Mouse (Mus musculus): ENCODE measurements around the gene Lnpep. TPM values are rescaled to one million over a fixed set of nuclear protein-coding genes. Genes with fewer than 3 reads are reported as not detected.

Gene Lnpep
- total RNA-seq, 2 experiments from 2014 or later = 177 to 190 TPM

GRCm38 (mm10) chr17:17617440-17618204 lies 7.2 kb downstream of the Lnpep start:
- intact Hi-C loops (cut with DNase I) = loop anchor here (1.0 kb wide), 1 partner anchor 27 kb away; no protein-coding TSS in a partner anchor
- no peak for DNase-seq

GRCm38 (mm10) chr17:17612336-17612735 lies 12.5 kb downstream of the Lnpep start:
- no peak for DNase-seq
- intact Hi-C loops (cut with DNase I) = no loop called here

- intact Hi-C loops (cut with DNase I) = loop anchor here (10.0 kb wide), 1 partner anchor 545 kb away; the partner anchor contains the start of gene Zfp960
- DNase-seq = no peak
Observed at GRCm38 (mm10) chr17:17609523-17609922, 15.3 kb downstream of the Lnpep start.

- intact Hi-C loops (cut with DNase I) = loop anchor here (10.0 kb wide), 1 partner anchor 544 kb away; the partner anchor contains the start of gene Zfp960
- no peak for DNase-seq
Observed at GRCm38 (mm10) chr17:17608416-17608988, 16.3 kb downstream of the Lnpep start.

- no peak for DNase-seq
- intact Hi-C loops (cut with DNase I) = loop anchor here (10.0 kb wide), 1 partner anchor 540 kb away; the partner anchor contains the start of gene Zfp960
Observed at GRCm38 (mm10) chr17:17604554-17604953, 20.3 kb downstream of the Lnpep start.

- intact Hi-C loops (cut with DNase I) = loop anchor here (2.0 to 10.0 kb wide), 2 partner anchors 21 to 539 kb away; partner anchors contain the start of genes Lnpep and Zfp960
- no peak for DNase-seq
Observed at GRCm38 (mm10) chr17:17603609-17604008, 21.2 kb downstream of the Lnpep start.

- intact Hi-C loops (cut with DNase I) = loop anchor here (2.0 to 10.0 kb wide), 2 partner anchors 22 to 538 kb away; partner anchors contain the start of genes Lnpep and Zfp960
- no peak for DNase-seq
Observed at GRCm38 (mm10) chr17:17602786-17603185, 22.1 kb downstream of the Lnpep start.

- DNase-seq = no peak
- intact Hi-C loops (cut with DNase I) = loop anchor here (2.0 to 10.0 kb wide), 2 partner anchors 22 to 538 kb away; partner anchors contain the start of genes Lnpep and Zfp960
Observed at GRCm38 (mm10) chr17:17602330-17602729, 22.5 kb downstream of the Lnpep start.

- intact Hi-C loops (cut with DNase I) = loop anchor here (10.0 kb wide), 1 partner anchor 536 kb away; the partner anchor contains the start of gene Zfp960
- DNase-seq = peak; percentile 86 to 90
Observed at GRCm38 (mm10) chr17:17600804-17601252, 24.0 kb downstream of the Lnpep start.

GRCm38 (mm10) chr17:17600001-17600400 lies 24.8 kb downstream of the Lnpep start:
- intact Hi-C loops (cut with DNase I) = loop anchor here (10.0 kb wide), 1 partner anchor 535 kb away; the partner anchor contains the start of gene Zfp960
- DNase-seq = no peak

- DNase-seq = no peak
- intact Hi-C loops (cut with DNase I) = no loop called here
Observed at GRCm38 (mm10) chr17:17598355-17598754, 26.5 kb downstream of the Lnpep start.

GRCm38 (mm10) chr17:17592926-17593325 lies 31.9 kb downstream of the Lnpep start:
- no peak for DNase-seq
- intact Hi-C loops (cut with DNase I) = no loop called here

GRCm38 (mm10) chr17:17587333-17588047 lies 37.4 kb downstream of the Lnpep start:
- intact Hi-C loops (cut with DNase I) = no loop called here
- DNase-seq = no peak

- DNase-seq = no peak
- intact Hi-C loops (cut with DNase I) = no loop called here
Observed at GRCm38 (mm10) chr17:17585115-17585514, 39.7 kb downstream of the Lnpep start.

- DNase-seq = no peak
- intact Hi-C loops (cut with DNase I) = no loop called here
Observed at GRCm38 (mm10) chr17:17583896-17584295, 41.0 kb downstream of the Lnpep start.

GRCm38 (mm10) chr17:17581234-17581633 lies 43.6 kb downstream of the Lnpep start:
- DNase-seq = no peak
- intact Hi-C loops (cut with DNase I) = no loop called here

- intact Hi-C loops (cut with DNase I) = no loop called here
- no peak for DNase-seq
Observed at GRCm38 (mm10) chr17:17576399-17576798, 48.5 kb downstream of the Lnpep start.

- intact Hi-C loops (cut with DNase I) = loop anchor here (10.0 kb wide), 2 partner anchors 172 to 272 kb away; no protein-coding TSS in a partner anchor
- no peak for DNase-seq
Observed at GRCm38 (mm10) chr17:17567071-17567470, 57.8 kb downstream of the Lnpep start.

GRCm38 (mm10) chr17:17548958-17549357 lies 75.9 kb downstream of the Lnpep start:
- intact Hi-C loops (cut with DNase I) = no loop called here

GRCm38 (mm10) chr17:17531338-17531737 lies 93.5 kb downstream of the Lnpep start:
- intact Hi-C loops (cut with DNase I) = no loop called here
- DNase-seq = no peak

More at GRCm38 (mm10) chr17:17548958-17549357, 75.9 kb downstream of the Lnpep start:
- DNase-seq = no peak
